Mouse (Mus musculus): ENCODE measurements around the gene Phldb1.

Gene Phldb1

DNA sequence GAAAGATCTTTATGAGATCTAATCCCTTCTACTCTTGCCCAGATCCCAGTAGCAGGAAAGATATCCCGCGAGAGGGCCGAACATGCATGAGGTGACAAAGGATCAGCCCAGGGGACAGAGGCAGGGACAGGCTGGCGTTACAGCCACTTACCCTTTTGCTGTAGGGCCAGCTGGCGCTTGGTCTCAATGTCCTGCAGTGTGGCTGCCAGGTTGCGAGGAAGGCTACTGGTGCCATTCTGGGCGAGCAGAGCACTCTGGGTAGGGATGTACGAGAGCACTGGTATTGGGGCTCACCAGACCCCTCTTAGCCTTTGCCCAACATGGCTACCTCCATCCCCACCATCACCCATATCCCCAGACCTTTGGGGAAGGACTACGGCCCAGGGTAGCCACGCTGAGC lies 35.8 kb downstream of the Phldb1 start:
- ChIA-PET CTCF (interaction anchor here in 2 of 4 experiments (1.3 to 2.8 kb wide), 2 partner anchors 13 to 14 kb away, joined by 10 to 12 read pairs; no protein-coding TSS in a partner anchor), POLR2A (interaction anchor here in 3 of 4 experiments (0.6 to 1.5 kb wide), 5 partner anchors 8 to 189 kb away, joined by 3 to 5 read pairs (median 4); no protein-coding TSS in a partner anchor)

DNA sequence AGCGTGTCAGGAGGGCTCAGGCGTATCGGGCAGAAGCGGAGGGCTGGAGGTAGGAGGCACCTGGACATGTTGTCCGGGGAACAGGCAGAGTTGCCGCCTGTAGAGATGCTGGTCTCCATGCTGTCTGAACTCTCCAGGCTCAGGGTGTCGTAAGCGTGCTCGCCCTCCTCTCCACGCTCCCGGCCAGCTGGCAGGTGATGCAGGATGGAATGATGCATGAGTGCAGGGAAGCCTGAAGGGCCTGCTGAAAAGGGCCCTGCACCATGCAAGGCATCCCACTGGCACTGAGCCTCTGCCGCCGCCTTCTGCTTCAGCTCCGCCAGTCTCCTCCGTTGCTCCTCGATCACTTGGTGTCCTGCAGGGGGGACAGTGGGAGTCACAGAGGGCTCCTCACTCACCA lies 37.1 kb downstream of the Phldb1 start:
- POLR2A ChIA-PET, result interaction anchor here in 3 of 4 experiments (0.6 to 2.9 kb wide), 6 partner anchors 9 to 247 kb away, joined by 3 to 8 read pairs (median 5); no protein-coding TSS in a partner anchor
- CTCF ChIA-PET, result interaction anchor here (0.6 to 2.8 kb wide), 11 partner anchors 11 to 244 kb away, joined by 3 to 12 read pairs (median 3); no protein-coding TSS in a partner anchor

DNA sequence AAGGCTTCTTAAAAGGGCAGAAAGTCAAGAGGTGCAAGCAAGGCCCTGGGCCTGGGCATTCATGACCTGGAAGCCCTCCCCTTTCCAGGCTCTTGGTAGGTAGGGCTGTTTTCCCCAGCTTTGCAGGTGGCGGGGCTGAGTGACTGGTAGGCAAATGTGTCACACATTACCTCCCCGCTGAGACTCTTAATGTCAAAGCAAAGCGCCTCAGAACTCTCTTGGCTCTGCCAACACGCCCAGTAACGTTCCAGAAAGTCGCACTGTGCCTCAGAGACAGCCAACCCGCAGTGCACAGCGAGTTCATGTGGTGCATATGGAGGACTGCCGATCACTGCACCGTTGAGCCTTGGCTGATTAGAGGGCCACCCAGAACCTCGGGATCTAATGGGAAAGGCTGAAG lies 41.9 kb downstream of the Phldb1 start:
- CTCF ChIA-PET, result interaction anchor here in 2 of 4 experiments (0.7 to 1.2 kb wide), 4 partner anchors 8 to 48 kb away, joined by 3 to 12 read pairs (median 3); no protein-coding TSS in a partner anchor
- POLR2A ChIA-PET, result interaction anchor here in 1 of 4 experiments (1.1 kb wide), 2 partner anchors 9 to 40 kb away, joined by 3 to 6 read pairs; no protein-coding TSS in a partner anchor

DNA sequence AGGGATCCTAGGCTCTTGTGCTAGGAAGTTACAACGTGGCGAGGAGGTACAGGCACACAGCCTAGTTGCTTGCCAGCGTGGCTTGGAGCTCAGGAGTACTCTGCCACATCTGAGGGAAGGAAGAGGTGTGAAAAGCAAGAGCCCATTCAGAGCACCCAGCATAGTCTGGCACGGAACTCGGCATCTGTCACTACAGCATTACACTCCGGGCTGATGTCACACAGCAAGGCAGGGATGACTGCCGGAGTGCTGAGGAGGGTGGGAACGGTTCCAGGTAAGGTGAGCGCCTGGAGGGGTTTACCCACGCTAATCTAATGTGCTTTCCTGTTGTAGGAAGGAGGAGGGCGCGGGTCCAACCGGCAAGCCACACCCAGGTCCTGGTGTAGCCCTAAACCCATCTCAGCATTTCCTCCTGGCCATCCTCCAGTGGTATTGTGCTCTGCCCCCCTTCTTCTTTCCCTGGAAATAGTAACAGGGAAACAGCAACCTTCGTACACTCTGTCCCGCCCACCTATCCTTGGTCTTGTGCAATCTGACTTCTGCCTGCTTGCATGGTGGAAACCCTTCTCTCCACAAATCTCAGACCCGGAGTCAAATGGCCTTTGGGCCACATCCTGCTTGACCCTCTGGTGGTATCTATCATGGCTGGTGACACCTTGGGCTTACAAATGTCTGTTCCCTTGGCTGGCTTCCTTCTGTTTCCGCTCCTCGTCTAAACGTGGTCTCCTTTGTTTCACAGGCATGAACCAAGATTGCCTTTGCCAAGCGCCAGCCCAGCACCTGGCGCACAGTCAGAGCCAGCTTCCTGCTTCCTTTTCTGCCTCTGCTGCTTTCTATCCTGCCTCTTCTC lies 43.1 kb downstream of the Phldb1 start:
- POLR2A ChIA-PET, result interaction anchor here in 2 of 4 experiments (0.9 to 2.3 kb wide), 10 partner anchors 8 to 273 kb away, joined by 3 to 11 read pairs (median 4); partner anchors contain the start of genes Arcn1 (in 1 of the 2) and Ift46 (in 1 of the 2)
- CTCF ChIA-PET, result interaction anchor here (0.6 to 1.6 kb wide), 9 partner anchors 16 to 510 kb away, joined by 3 to 9 read pairs (median 4); no protein-coding TSS in a partner anchor

- ChIA-PET CTCF (interaction anchor here (0.6 to 1.6 kb wide), 15 partner anchors 9 to 1498 kb away, joined by 3 to 9 read pairs (median 4); no protein-coding TSS in a partner anchor), POLR2A (interaction anchor here in 3 of 4 experiments (0.6 to 2.3 kb wide), 21 partner anchors 9 to 519 kb away, joined by 3 to 11 read pairs (median 4); partner anchors contain the start of genes Arcn1 (in 1 of the 3), Cbl (in 1 of the 3), Ift46 (in 1 of the 3) and Phldb1 (in 1 of the 3))
Measured at GRCm38 (mm10) chr9:44690641-44691040, 44.4 kb downstream of the Phldb1 start.

DNA sequence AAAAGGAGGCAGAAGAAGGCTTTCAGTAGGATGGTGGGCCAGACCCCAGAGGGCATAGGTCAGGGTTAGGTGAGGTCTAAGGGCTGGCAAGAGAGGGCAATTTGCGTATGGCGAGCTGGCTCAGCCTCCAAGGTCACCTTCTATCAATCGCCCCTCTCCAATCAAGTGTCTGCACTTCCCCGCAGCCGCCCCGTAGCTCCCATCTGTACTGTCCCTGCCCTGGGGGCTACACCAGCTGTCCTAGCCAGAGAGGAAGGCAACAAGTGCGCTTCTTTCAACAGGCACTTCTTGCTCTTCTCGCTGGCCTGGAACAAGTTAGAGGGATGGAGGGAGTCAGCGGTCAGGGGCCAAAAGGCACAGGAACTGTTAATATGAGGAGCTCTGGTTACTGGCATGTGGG lies 47.0 kb downstream of the Phldb1 start:
- CTCF ChIA-PET, result interaction anchor here (0.5 to 3.2 kb wide), 4 partner anchors 21 to 247 kb away, joined by 3 to 10 read pairs (median 3); no protein-coding TSS in a partner anchor
- POLR2A ChIA-PET, result interaction anchor here in 3 of 4 experiments (0.6 to 2.3 kb wide), 8 partner anchors 9 to 278 kb away, joined by 3 to 8 read pairs (median 4); no protein-coding TSS in a partner anchor

DNA sequence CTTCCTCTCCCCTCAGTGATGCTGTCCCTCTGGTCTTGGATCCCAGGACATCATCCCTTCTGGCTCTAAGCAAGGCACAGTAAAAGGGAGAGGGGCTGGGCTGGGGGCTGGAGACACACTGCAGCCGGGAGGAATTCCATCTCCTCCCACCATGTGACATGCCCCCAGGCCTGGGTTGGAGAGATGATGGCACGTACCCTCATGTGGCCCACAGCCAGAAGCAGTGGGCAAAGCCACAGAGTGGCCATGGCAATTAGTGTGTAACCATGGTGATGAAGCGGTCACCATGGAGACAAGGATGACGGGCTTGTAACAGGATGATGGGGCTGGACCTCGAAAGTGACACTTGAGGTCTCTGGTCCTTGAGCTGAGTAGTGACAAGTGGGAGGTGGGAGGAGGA lies 48.4 kb downstream of the Phldb1 start:
- ChIA-PET CTCF (interaction anchor here (0.7 to 3.2 kb wide), 15 partner anchors 11 to 731 kb away, joined by 3 to 30 read pairs (median 10); partner anchors contain the start of genes Treh (in 2 of the 4) and Phldb1 (in 1 of the 4)), POLR2A (interaction anchor here in 1 of 4 experiments (2.3 kb wide), 1 partner anchor 11 kb away, joined by 7 read pairs; no protein-coding TSS in a partner anchor)

- CTCF ChIA-PET, result interaction anchor here (0.5 to 2.7 kb wide), 84 partner anchors 8 to 959 kb away, joined by 3 to 30 read pairs (median 4); partner anchors contain the start of genes Treh (in 3 of the 4), Upk2 (in 2 of the 4), Arcn1 (in 1 of the 4) and Ift46 (in 1 of the 4)
- POLR2A ChIA-PET, result interaction anchor here in 3 of 4 experiments (0.6 to 1.2 kb wide), 6 partner anchors 11 to 531 kb away, joined by 3 to 4 read pairs (median 3); partner anchors contain the start of gene Upk2 (in 1 of the 3)
Measured at GRCm38 (mm10) chr9:44685346-44686330, 49.4 kb downstream of the Phldb1 start.

DNA sequence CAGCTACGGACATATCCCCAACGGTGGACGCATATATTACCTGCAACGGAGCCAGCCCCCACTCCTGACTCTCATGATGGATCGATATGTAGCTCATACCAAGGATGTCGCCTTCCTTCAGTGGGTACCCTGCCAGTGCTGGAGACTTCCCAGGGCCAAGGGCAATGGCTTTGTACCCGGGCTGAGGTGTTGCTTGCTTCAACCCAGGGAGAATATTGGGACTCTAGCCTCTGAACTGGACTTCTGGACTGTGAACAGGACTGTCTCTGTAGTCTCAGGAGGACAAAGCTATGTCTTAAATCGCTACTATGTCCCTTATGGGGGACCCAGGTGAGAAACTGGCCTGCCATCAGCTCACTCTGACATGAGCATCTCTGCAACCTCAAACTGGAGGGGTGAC lies 52.0 kb downstream of the Phldb1 start:
- CTCF ChIA-PET, result interaction anchor here (0.5 to 1.3 kb wide), 8 partner anchors 8 to 391 kb away, joined by 3 to 8 read pairs (median 4); no protein-coding TSS in a partner anchor
- POLR2A ChIA-PET, result interaction anchor here in 2 of 4 experiments (0.6 to 1.1 kb wide), 3 partner anchors 56 to 84 kb away, joined by 3 to 5 read pairs (median 3); partner anchors contain the start of genes Arcn1 (in 1 of the 2) and Ift46 (in 1 of the 2)

GRCm38 (mm10) chr9:44679565-44679964 lies 55.4 kb downstream of the Phldb1 start:
- POLR2A ChIA-PET, result interaction anchor here in 2 of 4 experiments (0.9 to 1.0 kb wide), 3 partner anchors 11 to 225 kb away, joined by 3 read pairs; partner anchors contain the start of genes Arcn1 (in 1 of the 2), Ift46 (in 1 of the 2) and Upk2 (in 1 of the 2)
- CTCF ChIA-PET, result interaction anchor here in 1 of 4 experiments (1.4 kb wide), 1 partner anchor 24 kb away, joined by 6 read pairs; no protein-coding TSS in a partner anchor

DNA sequence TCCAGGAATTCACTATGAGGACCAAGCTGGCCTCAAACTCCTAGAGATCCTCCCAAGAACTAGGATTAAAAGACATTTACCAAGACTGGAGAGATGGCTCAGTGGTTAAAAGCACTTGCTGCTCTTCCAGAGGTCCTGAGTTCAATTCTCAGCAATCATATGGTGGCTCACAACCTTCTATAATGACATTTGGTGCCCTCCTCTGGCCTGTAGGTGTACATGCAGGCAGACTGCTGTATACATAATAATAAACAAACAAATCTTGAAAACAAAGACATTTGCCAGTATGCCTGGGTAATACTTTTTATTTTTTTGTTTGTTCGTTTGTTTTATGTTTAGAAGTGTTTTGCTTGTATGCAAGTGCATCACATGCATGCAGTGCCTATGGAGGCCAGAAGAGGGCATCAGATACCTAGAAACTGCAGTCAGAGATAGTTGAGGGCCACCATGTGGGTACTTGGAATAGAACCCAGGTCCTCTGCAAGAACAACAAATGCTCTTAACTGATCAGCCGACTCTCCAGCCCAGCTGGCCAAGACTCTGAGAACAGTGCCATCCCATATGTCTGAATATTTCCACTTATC lies 56.6 kb downstream of the Phldb1 start:
- ChIA-PET CTCF (interaction anchor here in 3 of 4 experiments (0.5 to 1.4 kb wide), 8 partner anchors 12 to 55 kb away, joined by 3 to 6 read pairs (median 4); no protein-coding TSS in a partner anchor), POLR2A (interaction anchor here in 3 of 4 experiments (0.6 to 1.0 kb wide), 6 partner anchors 9 to 224 kb away, joined by 3 to 4 read pairs (median 3); partner anchors contain the start of genes Arcn1 (in 1 of the 3), Ift46 (in 1 of the 3) and Upk2 (in 1 of the 3))

DNA sequence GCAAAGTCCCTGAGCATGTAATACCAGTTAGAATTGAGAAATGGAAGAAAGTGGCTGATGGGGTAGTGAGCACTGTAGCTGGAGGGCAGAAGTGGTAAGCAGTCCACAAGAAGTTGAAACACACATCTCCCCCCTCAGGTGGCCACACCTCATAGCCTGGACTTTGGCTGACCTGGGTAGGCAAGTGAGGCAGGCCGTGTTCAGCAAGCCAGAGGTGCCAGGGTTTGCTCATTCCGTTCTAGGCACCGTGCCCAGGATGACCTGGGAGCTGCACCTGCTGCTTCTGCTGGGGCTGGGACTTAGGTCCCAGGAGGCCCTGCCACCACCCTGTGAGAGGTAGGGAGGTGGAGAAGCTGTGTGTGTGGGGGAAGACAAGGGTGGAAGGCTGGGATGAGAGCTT lies 62.0 kb downstream of the Phldb1 start, which contains the start of gene Treh:
Gene Treh (plus strand): TSS at position 229 of the 400 bp plus-strand sequence.
- ChIA-PET POLR2A (interaction anchor here in 1 of 4 experiments (1.2 kb wide), 1 partner anchor 17 kb away, joined by 5 read pairs; no protein-coding TSS in a partner anchor), CTCF (interaction anchor here in 3 of 4 experiments (0.7 to 4.8 kb wide), 5 partner anchors 12 to 21 kb away, joined by 3 to 24 read pairs (median 4); no protein-coding TSS in a partner anchor)

DNA sequence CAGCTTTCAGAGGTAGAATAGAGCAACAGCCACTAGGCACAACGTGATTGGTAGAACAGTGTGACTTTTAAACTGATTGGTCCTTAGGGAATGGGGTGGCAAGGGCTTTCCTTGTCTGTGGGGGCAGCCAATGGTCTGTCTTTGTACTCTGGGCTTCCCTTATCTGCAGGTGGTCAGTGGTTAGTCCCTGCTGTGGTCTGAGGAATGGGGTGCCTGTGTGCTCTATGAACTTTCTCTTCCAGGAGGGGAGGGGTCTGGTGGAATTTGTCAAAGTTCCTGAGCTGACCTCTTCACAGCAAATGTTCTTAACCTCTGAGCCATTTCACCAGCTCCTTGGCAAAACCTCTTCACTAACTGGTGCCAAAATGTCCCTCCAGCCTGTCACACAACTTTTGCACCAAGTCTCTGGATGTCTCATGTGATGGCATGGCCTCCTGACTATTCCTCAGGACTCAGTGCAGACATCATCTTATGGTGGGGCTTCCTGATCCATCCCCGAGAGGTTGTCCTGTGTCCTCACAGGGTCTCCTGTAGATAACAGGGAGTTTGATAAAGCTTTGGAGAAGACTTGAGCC lies 62.6 kb downstream of the Phldb1 start:
- CTCF ChIA-PET, result interaction anchor here in 2 of 4 experiments (1.1 to 4.8 kb wide), 5 partner anchors 13 to 20 kb away, joined by 3 to 24 read pairs (median 4); no protein-coding TSS in a partner anchor
- POLR2A ChIA-PET, result interaction anchor here in 1 of 4 experiments (0.6 kb wide), 1 partner anchor 46 kb away, joined by 5 read pairs; no protein-coding TSS in a partner anchor

DNA sequence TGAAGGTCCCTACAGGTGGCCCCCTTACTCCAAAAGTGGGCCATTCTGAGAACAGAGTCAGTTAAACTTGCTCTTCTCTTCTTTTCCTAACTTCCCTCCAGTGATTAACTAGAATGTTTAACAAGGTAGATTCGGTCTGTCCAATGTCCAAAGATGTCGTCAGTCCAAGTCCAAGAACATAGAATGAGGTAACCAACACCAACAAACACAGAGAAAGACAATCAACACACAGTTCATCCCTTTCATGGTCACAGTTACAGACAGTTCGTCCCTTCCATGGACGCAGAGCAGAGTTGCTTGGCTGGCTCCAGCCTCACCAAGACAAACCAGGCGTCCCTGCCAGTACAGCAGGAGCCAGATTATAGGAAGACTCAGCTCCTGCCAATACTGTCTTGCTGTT lies 63.6 kb downstream of the Phldb1 start:
- ChIA-PET POLR2A (no interaction called here), CTCF (interaction anchor here in 2 of 4 experiments (1.5 to 2.3 kb wide), 3 partner anchors 14 to 19 kb away, joined by 3 to 7 read pairs (median 4); no protein-coding TSS in a partner anchor)

DNA sequence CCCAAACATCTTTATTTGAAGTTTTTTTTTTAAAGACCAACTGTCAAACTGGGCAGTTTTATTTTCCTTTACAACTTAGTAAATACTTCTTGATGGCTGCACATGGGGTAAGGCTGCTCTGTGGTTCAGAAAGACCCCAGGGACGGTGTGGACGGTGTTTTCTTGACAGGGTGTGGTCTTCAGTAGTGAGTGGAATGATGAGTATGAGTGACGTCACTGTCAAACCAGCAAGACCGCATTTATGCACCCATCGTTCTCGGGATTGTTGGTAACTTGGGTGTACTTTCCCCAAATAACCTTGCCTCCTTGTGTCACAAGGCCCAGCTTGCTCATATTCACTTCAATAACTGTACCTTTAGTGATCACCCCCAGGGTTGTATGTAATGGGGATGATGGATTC lies 71.3 kb downstream of the Phldb1 start:
- POLR2A ChIA-PET, result interaction anchor here in 1 of 4 experiments (0.6 kb wide), 1 partner anchor 140 kb away, joined by 7 read pairs; no protein-coding TSS in a partner anchor

More for the DNA sequence above, 71.3 kb downstream of the Phldb1 start:
- CTCF ChIA-PET, result interaction anchor here in 2 of 4 experiments (0.6 to 1.6 kb wide), 3 partner anchors 8 to 189 kb away, joined by 3 to 9 read pairs (median 5); no protein-coding TSS in a partner anchor

Measured in embryonic stem cell, embryonic (primary cell).